Mouse (Mus musculus): ENCODE measurements at regions not wholly inside any gene's neighbourhood (a gene's known extent, or its start where the extent isn't known, plus 50 kb on each side); places are given as distances from the start of the nearest gene placed in this dataset.
"Not testable (repeated sequence)": the region's sequence is repeated elsewhere in the genome, so short reads cannot be mapped to it uniquely, and the experiment has no call there.

DNA sequence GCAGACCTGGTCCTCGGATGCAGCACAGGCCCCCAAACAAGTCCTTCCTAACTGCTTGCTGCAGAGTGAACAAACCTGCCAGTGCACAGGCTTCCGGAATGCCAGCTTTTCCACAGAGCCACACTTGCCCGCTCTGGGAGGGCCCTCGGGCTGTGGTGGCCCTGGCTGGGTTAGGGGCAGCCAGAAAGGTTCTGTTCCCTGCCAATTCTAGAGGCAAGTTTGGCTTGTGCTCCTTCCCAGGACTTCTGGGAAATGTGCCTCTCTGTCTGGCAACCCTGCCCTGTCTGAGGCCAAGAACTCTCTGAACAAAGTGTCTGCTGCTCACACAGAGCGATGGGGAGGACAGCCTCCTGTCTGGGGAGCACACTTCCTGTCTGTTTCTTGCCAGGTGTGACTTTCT is 66.4 kb downstream of the Xrcc2 start:
- peak; percentile 55 to 56 for DNase-seq

DNA sequence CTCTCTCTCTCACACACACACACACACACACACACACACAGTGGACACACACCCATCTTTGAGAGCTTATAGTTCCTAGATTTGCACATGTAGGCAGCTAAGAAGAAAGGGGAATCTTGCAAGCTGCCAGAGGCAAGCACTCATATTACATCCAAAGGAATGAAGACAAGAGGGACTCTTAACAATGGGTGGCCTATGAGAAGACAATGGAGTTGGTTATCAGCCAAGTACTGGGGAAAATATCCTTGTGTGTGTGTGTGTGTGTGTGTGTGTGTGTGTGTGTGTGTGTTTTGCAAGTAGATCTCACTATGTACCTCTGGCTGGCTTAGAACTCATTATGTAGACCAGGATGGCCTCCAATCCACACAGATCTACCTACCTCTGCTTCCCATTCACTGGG is 67.5 kb downstream of the Xrcc2 start:
- no peak for DNase-seq

GRCm38 (mm10) chr5:25632861-25633535 is 72.6 kb downstream of the Xrcc2 start:
- DNase-seq: no peak

DNA sequence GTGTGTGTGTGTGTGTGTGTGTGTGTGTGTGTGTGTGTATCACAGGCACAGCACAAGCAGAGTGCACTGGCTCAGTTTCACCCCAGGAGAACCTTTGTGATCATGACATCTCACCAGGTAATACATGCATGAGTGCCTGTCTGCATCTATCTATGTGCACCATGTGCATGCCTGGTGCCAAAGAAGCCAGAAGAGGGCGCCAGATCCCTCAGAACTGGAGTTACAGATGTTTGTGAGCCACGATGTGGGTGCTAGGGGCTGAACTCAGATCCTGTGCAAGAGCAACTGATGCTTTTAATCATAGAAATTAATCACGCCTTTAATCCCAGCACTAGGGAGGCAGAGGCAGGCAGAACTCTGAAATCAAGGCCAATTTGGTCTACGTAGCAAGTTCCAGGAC is 75.9 kb downstream of the Xrcc2 start:
- no peak for DNase-seq

- no peak for DNase-seq
These were observed 77.1 kb downstream of the Xrcc2 start for GRCm38 (mm10) chr5:25628504-25628903.

GRCm38 (mm10) chr5:25627086-25627485 is 78.5 kb downstream of the Xrcc2 start:
- DNase-seq: no peak

- no peak for DNase-seq
These were observed 81.6 kb downstream of the Xrcc2 start for GRCm38 (mm10) chr5:25624029-25624428.

- no peak for DNase-seq
These were observed 85.8 kb downstream of the Xrcc2 start for GRCm38 (mm10) chr5:25619872-25620271.

GRCm38 (mm10) chr5:25619337-25619736 is 86.3 kb downstream of the Xrcc2 start:
- DNase-seq: not testable (repeated sequence)

GRCm38 (mm10) chr5:25614659-25615061 is 91.0 kb downstream of the Xrcc2 start:
- no peak for DNase-seq

DNA sequence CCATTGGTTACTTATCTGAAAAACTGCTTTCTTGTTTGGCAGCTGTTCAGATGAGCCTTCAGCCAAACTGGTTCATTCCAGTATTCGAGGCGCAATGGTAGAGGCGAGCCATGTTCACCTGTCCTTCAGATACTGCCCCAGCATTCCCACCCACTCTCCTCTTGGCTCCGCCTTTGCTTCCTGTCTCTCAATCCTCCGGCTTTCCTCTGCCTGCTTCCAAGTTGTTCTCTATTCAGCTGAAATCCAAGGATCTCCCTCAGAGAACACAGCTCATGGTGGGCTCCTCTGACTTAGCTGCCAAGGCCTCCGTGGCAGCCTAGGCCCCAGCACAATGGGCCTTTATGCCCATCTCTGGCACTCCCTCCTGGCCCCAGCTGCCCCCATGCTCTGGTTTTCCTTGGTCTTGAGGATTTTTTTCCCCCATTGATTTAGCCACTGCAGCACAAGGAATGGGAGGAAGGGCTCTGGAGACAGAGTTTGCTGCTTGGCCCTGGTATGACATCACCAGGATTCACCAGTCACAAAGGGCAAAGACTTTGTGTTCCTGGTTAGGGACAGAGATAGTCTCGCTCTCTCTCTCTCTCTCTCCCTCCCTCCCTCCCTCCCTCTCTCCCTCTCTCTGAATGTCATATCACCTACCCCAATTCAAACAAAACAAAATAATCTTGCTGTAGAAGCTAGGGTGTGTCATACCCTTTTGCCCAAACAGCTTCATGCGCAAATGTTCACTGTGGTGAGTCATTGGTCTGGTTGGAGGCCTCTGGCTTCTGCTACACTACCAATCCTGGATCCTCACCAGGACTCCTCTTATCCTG is 91.6 kb downstream of the Xrcc2 start:
- peak; percentile 51 to 58 for DNase-seq

GRCm38 (mm10) chr5:25612036-25612705 is 93.5 kb downstream of the Xrcc2 start:
- peak; percentile 21 to 32 for DNase-seq

DNA sequence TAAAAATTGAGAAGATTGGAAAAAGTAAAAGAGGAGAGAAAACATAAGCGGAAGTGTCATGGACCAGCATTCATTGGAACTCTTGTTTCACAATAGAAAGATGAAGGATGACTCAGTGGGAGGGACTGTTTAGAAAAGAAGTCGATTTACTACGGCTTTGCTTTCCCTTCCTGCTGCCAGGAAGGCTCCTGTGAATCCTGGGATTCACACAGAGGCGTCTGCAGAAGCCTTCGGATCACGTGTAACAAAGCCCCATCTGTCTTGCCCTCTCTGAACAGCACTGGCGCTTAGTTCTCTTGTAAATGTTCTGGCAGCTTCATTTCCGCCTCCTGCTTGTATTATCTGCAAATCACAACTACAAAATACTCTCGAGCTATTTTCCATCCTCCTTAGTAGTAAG is 94.0 kb downstream of the Cct8l1 start:
- DNase-seq: peak; percentile 51 to 65

GRCm38 (mm10) chr5:25602123-25602522 is 86.3 kb downstream of the Cct8l1 start:
- DNase-seq: no peak

DNA sequence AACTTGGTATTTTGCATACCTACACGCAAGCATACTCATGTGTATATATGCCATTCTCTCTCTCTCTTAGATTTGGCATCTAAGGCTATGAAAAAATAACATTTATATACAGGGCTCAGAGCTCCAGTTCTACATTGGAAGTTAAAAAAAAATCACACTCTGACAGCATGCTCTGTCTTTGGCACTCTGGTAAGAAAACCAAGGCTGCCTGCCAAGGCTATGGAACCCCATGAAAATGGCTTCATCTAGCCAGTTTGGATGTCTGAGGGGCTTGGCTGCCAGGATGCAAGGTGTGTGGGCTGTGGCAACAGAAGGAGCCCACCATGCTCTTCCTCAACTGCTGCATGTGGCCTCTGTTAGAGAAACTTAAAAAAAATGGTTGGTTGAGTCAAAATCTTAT is 83.5 kb downstream of the Cct8l1 start:
- peak in 1 of 2 experiments; percentile 15 for DNase-seq

DNA sequence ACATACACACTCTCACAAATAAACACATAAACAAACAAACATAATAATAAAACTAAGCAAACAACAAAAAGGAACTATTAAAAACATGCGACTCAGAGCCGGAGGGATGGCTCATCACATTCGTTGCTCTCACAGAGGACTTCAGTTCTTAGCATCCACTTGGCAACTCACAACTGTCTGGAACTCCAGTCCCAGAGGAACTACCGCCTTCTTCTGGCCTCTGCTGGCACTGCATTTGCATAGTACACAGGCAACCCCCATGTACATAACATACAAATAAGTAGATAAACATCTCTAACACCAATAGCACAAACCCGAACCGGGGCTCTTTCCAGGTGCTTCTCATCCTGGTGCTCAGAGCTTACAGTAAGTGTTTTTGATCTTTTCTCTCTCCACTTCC is 81.9 kb downstream of the Cct8l1 start:
- DNase-seq: no peak

DNA sequence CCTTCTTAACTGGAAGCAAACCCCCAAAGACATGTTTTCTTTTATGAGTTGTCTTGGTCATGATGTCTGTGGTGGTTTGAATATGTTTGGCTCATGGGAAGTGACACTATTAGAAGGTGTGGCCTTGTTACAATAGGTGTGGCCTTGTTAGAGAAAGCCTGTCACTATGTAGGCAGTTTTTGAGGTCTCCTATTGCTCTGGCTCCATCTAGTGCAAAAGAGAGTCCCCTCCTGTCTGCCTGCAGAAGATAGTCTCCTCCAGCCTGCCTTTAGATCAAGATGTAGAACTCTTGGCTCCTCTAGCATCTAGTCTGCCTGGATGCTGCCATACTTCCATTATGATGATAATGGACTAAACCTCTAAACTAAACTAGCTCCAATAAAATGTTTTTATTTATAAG is 75.8 kb downstream of the Cct8l1 start:
- no peak for DNase-seq

All from layer of hippocampus, postnatal 36 days (tissue).